Mouse (Mus musculus): ENCODE results near the gene Josd2. TPM values are rescaled to one million over a fixed set of nuclear protein-coding genes. Genes with fewer than 3 reads are reported as not detected.

Gene Josd2
- polyA plus RNA-seq, 1 experiment: 9.7 TPM

- H3K36me3 ChIP-seq (ENCODE audit: control insufficient read depth, insufficient read depth, low read length, poor library complexity, severe bottlenecking): no peaks in the 10 kb centered on the region
These were observed 11.5 kb upstream of the Josd2 start for GRCm38 (mm10) chr7:44456302-44456701.

GRCm38 (mm10) chr7:44460067-44460466 lies 7.7 kb upstream of the Josd2 start:
- Histone ChIP-seq H3K36me3 (ENCODE audit: control insufficient read depth, insufficient read depth, low read length, poor library complexity, severe bottlenecking) (no peaks in the 10 kb centered on the region), H3K9ac (ENCODE audit: low read depth, poor library complexity, severe bottlenecking) (no peak overlapping the region), H3K4me1 (ENCODE audit: control insufficient read depth, insufficient read depth, low read length) (peaks cover 2% of the 10 kb centered on the region), H3K27ac (ENCODE audit: insufficient read depth, low read length) (no peak overlapping the region), H3K9me3 (replicated peaks; ENCODE audit: control insufficient read depth, insufficient read depth, low read length, poor library complexity, severe bottlenecking) (no peaks in the 10 kb centered on the region), H3K4me3 (ENCODE audit: low read depth, low read length) (no peak overlapping the region), H3K27me3 (ENCODE audit: control insufficient read depth, insufficient read depth, low read length, poor library complexity, severe bottlenecking) (no peaks in the 10 kb centered on the region)
- no peak for TF ChIP-seq CTCF (IDR thresholded peaks at IDR 0.05; ENCODE audit: low read depth, low read length)
- TF ChIP-seq EP300 (IDR thresholded peaks at IDR 0.05; ENCODE audit: insufficient read depth, low read depth, low read length): no peak
- TF ChIP-seq POLR2A (IDR thresholded peaks at IDR 0.05; ENCODE audit: insufficient read depth, low read length): no peak

More at GRCm38 (mm10) chr7:44456302-44456701, 11.5 kb upstream of the Josd2 start:
- Histone ChIP-seq H3K4me3 (ENCODE audit: low read depth, low read length) (no peak overlapping the region), H3K9ac (ENCODE audit: low read depth, poor library complexity, severe bottlenecking) (no peak overlapping the region), H3K9me3 (replicated peaks; ENCODE audit: control insufficient read depth, insufficient read depth, low read length, poor library complexity, severe bottlenecking) (no peaks in the 10 kb centered on the region), H3K4me1 (ENCODE audit: control insufficient read depth, insufficient read depth, low read length) (no peaks in the 10 kb centered on the region), H3K27me3 (ENCODE audit: control insufficient read depth, insufficient read depth, low read length, poor library complexity, severe bottlenecking) (no peaks in the 10 kb centered on the region), H3K27ac (ENCODE audit: insufficient read depth, low read length) (no peak overlapping the region)
- TF ChIP-seq EP300 (IDR thresholded peaks at IDR 0.05; ENCODE audit: insufficient read depth, low read depth, low read length) (no peak), CTCF (IDR thresholded peaks at IDR 0.05; ENCODE audit: low read depth, low read length) (no peak), POLR2A (IDR thresholded peaks at IDR 0.05; ENCODE audit: insufficient read depth, low read length) (no peak)

- peak overlapping the region; percentile 19; the same call in 1 of the 2 replicates for H3K4me3 ChIP-seq (ENCODE audit: low read depth, low read length)
- no peak for TF ChIP-seq CTCF (IDR thresholded peaks at IDR 0.05; ENCODE audit: low read depth, low read length)
- no peak for TF ChIP-seq POLR2A (IDR thresholded peaks at IDR 0.05; ENCODE audit: insufficient read depth, low read length)
- no peak for TF ChIP-seq EP300 (IDR thresholded peaks at IDR 0.05; ENCODE audit: insufficient read depth, low read depth, low read length)
- no peaks in the 10 kb centered on the region for H3K27me3 ChIP-seq (ENCODE audit: control insufficient read depth, insufficient read depth, low read length, poor library complexity, severe bottlenecking)
- no peaks in the 10 kb centered on the region for H3K36me3 ChIP-seq (ENCODE audit: control insufficient read depth, insufficient read depth, low read length, poor library complexity, severe bottlenecking)
- no peak overlapping the region for H3K9ac ChIP-seq (ENCODE audit: low read depth, poor library complexity, severe bottlenecking)
- H3K27ac ChIP-seq (ENCODE audit: insufficient read depth, low read length): no peak overlapping the region
- H3K9me3 ChIP-seq (replicated peaks; ENCODE audit: control insufficient read depth, insufficient read depth, low read length, poor library complexity, severe bottlenecking): no peaks in the 10 kb centered on the region
- peaks cover 2% of the 10 kb centered on the region for H3K4me1 ChIP-seq (ENCODE audit: control insufficient read depth, insufficient read depth, low read length)
These were observed 6.8 kb upstream of the Josd2 start for GRCm38 (mm10) chr7:44460767-44461502.

GRCm38 (mm10) chr7:44461503-44462217 lies 6.1 kb upstream of the Josd2 start:
- H3K4me1 ChIP-seq (ENCODE audit: control insufficient read depth, insufficient read depth, low read length): peaks cover 2% of the 10 kb centered on the region
- H3K9me3 ChIP-seq (replicated peaks; ENCODE audit: control insufficient read depth, insufficient read depth, low read length, poor library complexity, severe bottlenecking): no peaks in the 10 kb centered on the region
- TF ChIP-seq POLR2A (IDR thresholded peaks at IDR 0.05; ENCODE audit: insufficient read depth, low read length) (no peak), EP300 (IDR thresholded peaks at IDR 0.05; ENCODE audit: insufficient read depth, low read depth, low read length) (no peak), CTCF (IDR thresholded peaks at IDR 0.05; ENCODE audit: low read depth, low read length) (no peak)
- no peak overlapping the region for H3K27ac ChIP-seq (ENCODE audit: insufficient read depth, low read length)
- H3K9ac ChIP-seq (ENCODE audit: low read depth, poor library complexity, severe bottlenecking): no peak overlapping the region
- H3K36me3 ChIP-seq (ENCODE audit: control insufficient read depth, insufficient read depth, low read length, poor library complexity, severe bottlenecking): no peaks in the 10 kb centered on the region
- H3K27me3 ChIP-seq (ENCODE audit: control insufficient read depth, insufficient read depth, low read length, poor library complexity, severe bottlenecking): no peaks in the 10 kb centered on the region
- H3K4me3 ChIP-seq (ENCODE audit: low read depth, low read length): peak overlapping the region; percentile 19

- Histone ChIP-seq H3K9ac (ENCODE audit: low read depth, poor library complexity, severe bottlenecking) (peak overlapping the region; percentile 13; the same call in 1 of the 2 replicates), H3K27me3 (ENCODE audit: control insufficient read depth, insufficient read depth, low read length, poor library complexity, severe bottlenecking) (no peaks in the 10 kb centered on the region)
These were observed 5.3 kb upstream of the Josd2 start for GRCm38 (mm10) chr7:44462218-44463055.

More at GRCm38 (mm10) chr7:44462218-44463055, 5.3 kb upstream of the Josd2 start:
- Histone ChIP-seq H3K9me3 (replicated peaks; ENCODE audit: control insufficient read depth, insufficient read depth, low read length, poor library complexity, severe bottlenecking) (no peaks in the 10 kb centered on the region), H3K4me3 (ENCODE audit: low read depth, low read length) (peak overlapping the region; percentile 55), H3K36me3 (ENCODE audit: control insufficient read depth, insufficient read depth, low read length, poor library complexity, severe bottlenecking) (no peaks in the 10 kb centered on the region), H3K4me1 (ENCODE audit: control insufficient read depth, insufficient read depth, low read length) (peaks cover 2% of the 10 kb centered on the region), H3K27ac (ENCODE audit: insufficient read depth, low read length) (no peak overlapping the region)
- TF ChIP-seq EP300 (IDR thresholded peaks at IDR 0.05; ENCODE audit: insufficient read depth, low read depth, low read length) (no peak), CTCF (IDR thresholded peaks at IDR 0.05; ENCODE audit: low read depth, low read length) (peak; percentile 18)
